Mouse (Mus musculus) kidney, embryonic 16.5 days (tissue): ENCODE measurements at regions not wholly inside any gene's neighbourhood (a gene's known extent, or its start where the extent isn't known, plus 50 kb on each side); places are given as distances from the start of the nearest gene placed in this dataset.

Experiments used
- ATAC-seq: fragments of 200-750 bp; cut with Nextera tagmentation; 2 replicates; pipeline ENCODE4 v1.8.0; 2017; ENCODE audit warnings: moderate TSS enrichment; ENCODE audit not compliant: low FRiP score, low TSS enrichment
- H3K27ac ChIP-seq: fragments of 300-500 bp; sonication (generic); 2 replicates; pipeline ENCODE4 v1.5.1; 2014; ENCODE audit warnings: low read length
- H3K27me3 ChIP-seq: fragments of 300-500 bp; sonication (generic); 2 replicates; pipeline ENCODE4 v1.6.1; 2014; ENCODE audit warnings: low read length, control low read depth, mixed read lengths; ENCODE audit not compliant: insufficient read depth
- H3K36me3 ChIP-seq: fragments of 300-500 bp; sonication (generic); 2 replicates; pipeline ENCODE4 v1.6.1; 2014; ENCODE audit warnings: low read length, control low read depth, mixed read lengths; ENCODE audit not compliant: insufficient read depth
- H3K4me1 ChIP-seq: fragments of 300-500 bp; sonication (generic); 2 replicates; pipeline ENCODE4 v1.6.1; 2014; ENCODE audit warnings: low read length, control low read depth, mixed read lengths; ENCODE audit not compliant: insufficient read depth
- H3K4me2 ChIP-seq: fragments of 300-500 bp; sonication (generic); replicated peaks from 2 replicates; pipeline ENCODE4 v1.6.1; 2014; ENCODE audit warnings: low read depth, low read length
- H3K4me3 ChIP-seq: fragments of 300-500 bp; sonication (generic); 2 replicates; pipeline ENCODE4 v1.5.1; 2014; ENCODE audit warnings: mild to moderate bottlenecking, low read length
- H3K9ac ChIP-seq: fragments of 300-500 bp; sonication (generic); replicated peaks from 2 replicates; pipeline ENCODE4 v1.6.1; 2014; ENCODE audit warnings: low read length
- H3K9me3 ChIP-seq: fragments of 300-500 bp; sonication (generic); 2 replicates; pipeline ENCODE4 v1.6.1; 2016; ENCODE audit warnings: low read length, control low read depth
- WGBS: fragments of 180-500 bp; shearing (Covaris S2); extraction: QIAGEN DNeasy Blood & Tissue Kit; methylation state at CpG from one replicate; pipeline ENCODE4 v1.1.7; 2014; 5-methylcytosine and 5-hydroxymethylcytosine counted together

- Histone ChIP-seq H3K4me2 (no peak overlapping the region), H3K9ac (no peak overlapping the region), H3K36me3 (no peaks in the 10 kb centered on the region), H3K27ac (no peak overlapping the region), H3K4me3 (no peak overlapping the region), H3K27me3 (no peaks in the 10 kb centered on the region), H3K4me1 (no peaks in the 10 kb centered on the region), H3K9me3 (no peaks in the 10 kb centered on the region)
- ATAC-seq = no peak
- WGBS = 35% methylated on average over 3 of the region's 3 CpGs
These were observed 402.7 kb upstream of the Vrk2 start for GRCm38 (mm10) chr11:26996292-26997099.

- H3K4me2 ChIP-seq = no peak overlapping the region
- no peaks in the 10 kb centered on the region for H3K27me3 ChIP-seq
- H3K27ac ChIP-seq = no peak overlapping the region
- no peak overlapping the region for H3K9ac ChIP-seq
- no peaks in the 10 kb centered on the region for H3K36me3 ChIP-seq
- H3K9me3 ChIP-seq = no peaks in the 10 kb centered on the region
- no peaks in the 10 kb centered on the region for H3K4me1 ChIP-seq
- no peak overlapping the region for H3K4me3 ChIP-seq
- 47% methylated on average over 7 of the region's 7 CpGs for WGBS
- no peak for ATAC-seq
These were observed 387.4 kb upstream of the Vrk2 start for GRCm38 (mm10) chr11:26981216-26981615.

- WGBS = 65% methylated on average over 8 of the region's 8 CpGs
- Histone ChIP-seq H3K36me3 (no peaks in the 10 kb centered on the region), H3K9ac (no peak overlapping the region), H3K4me3 (no peak overlapping the region), H3K27me3 (no peaks in the 10 kb centered on the region), H3K9me3 (no peaks in the 10 kb centered on the region), H3K4me1 (no peaks in the 10 kb centered on the region), H3K27ac (no peak overlapping the region), H3K4me2 (no peak overlapping the region)
- ATAC-seq = no peak
These were observed 378.8 kb upstream of the Vrk2 start for GRCm38 (mm10) chr11:26972533-26973081.

- 91% methylated on average over 2 of the region's 2 CpGs for WGBS
- no peaks in the 10 kb centered on the region for H3K27me3 ChIP-seq
- H3K4me1 ChIP-seq = no peaks in the 10 kb centered on the region
- no peak overlapping the region for H3K27ac ChIP-seq
- no peaks in the 10 kb centered on the region for H3K9me3 ChIP-seq
- H3K36me3 ChIP-seq = no peaks in the 10 kb centered on the region
- H3K4me2 ChIP-seq = no peak overlapping the region
- no peak for ATAC-seq
- H3K4me3 ChIP-seq = no peak overlapping the region
- no peak overlapping the region for H3K9ac ChIP-seq
These were observed 377.4 kb upstream of the Vrk2 start for GRCm38 (mm10) chr11:26971161-26971560.

- WGBS = 81% methylated on average over 4 of the region's 4 CpGs
- Histone ChIP-seq H3K4me1 (0 out of 2 replicates have a peak, but pooled peaks cover 3% of the 10 kb centered on the region), H3K36me3 (no peaks in the 10 kb centered on the region), H3K27me3 (no peaks in the 10 kb centered on the region), H3K4me3 (no peak overlapping the region), H3K9ac (no peak overlapping the region), H3K9me3 (no peaks in the 10 kb centered on the region), H3K4me2 (no peak overlapping the region), H3K27ac (no peak overlapping the region)
- ATAC-seq = no peak
These were observed 373.6 kb upstream of the Vrk2 start for GRCm38 (mm10) chr11:26967427-26967826.

- H3K4me1 ChIP-seq = peaks cover 6% of the 10 kb centered on the region; the same call in 1 of the 2 replicates
- no peak overlapping the region for H3K4me3 ChIP-seq
- H3K27me3 ChIP-seq = no peaks in the 10 kb centered on the region
- H3K27ac ChIP-seq = no peak overlapping the region
- WGBS = 45% methylated on average over 8 of the region's 8 CpGs
- no peaks in the 10 kb centered on the region for H3K9me3 ChIP-seq
- ATAC-seq = no peak
- no peak overlapping the region for H3K4me2 ChIP-seq
- no peak overlapping the region for H3K9ac ChIP-seq
- H3K36me3 ChIP-seq = no peaks in the 10 kb centered on the region
These were observed 369.3 kb upstream of the Vrk2 start for GRCm38 (mm10) chr11:26962928-26963667.

- no peak overlapping the region for H3K9ac ChIP-seq
- ATAC-seq = peak; percentile 35; the same call in 1 of the 2 replicates
- H3K36me3 ChIP-seq = no peaks in the 10 kb centered on the region
- H3K4me3 ChIP-seq = no peak overlapping the region
- no peaks in the 10 kb centered on the region for H3K9me3 ChIP-seq
- H3K4me1 ChIP-seq = peaks cover 6% of the 10 kb centered on the region; the same call in 1 of the 2 replicates
- 63% methylated on average over 18 of the region's 18 CpGs for WGBS
- H3K4me2 ChIP-seq = no peak overlapping the region
- H3K27ac ChIP-seq = no peak overlapping the region
- no peaks in the 10 kb centered on the region for H3K27me3 ChIP-seq
These were observed 368.5 kb upstream of the Vrk2 start for GRCm38 (mm10) chr11:26962040-26962927.

GRCm38 (mm10) chr11:26961336-26961980 is 367.7 kb upstream of the Vrk2 start:
- Histone ChIP-seq H3K27me3 (no peaks in the 10 kb centered on the region), H3K36me3 (no peaks in the 10 kb centered on the region), H3K4me3 (no peak overlapping the region), H3K9me3 (no peaks in the 10 kb centered on the region), H3K27ac (no peak overlapping the region), H3K9ac (no peak overlapping the region), H3K4me1 (peaks cover 6% of the 10 kb centered on the region; the same call in 1 of the 2 replicates), H3K4me2 (peak overlapping the region; percentile 35; the same call in 1 of the 2 replicates)
- peak; percentile 99 for ATAC-seq
- WGBS = 10% methylated on average over 5 of the region's 5 CpGs

GRCm38 (mm10) chr11:26956153-26956552 is 362.4 kb upstream of the Vrk2 start:
- H3K4me1 ChIP-seq = no peaks in the 10 kb centered on the region
- WGBS = 67% methylated on average over 3 of the region's 3 CpGs
- no peak for ATAC-seq
- H3K9ac ChIP-seq = no peak overlapping the region
- no peaks in the 10 kb centered on the region for H3K36me3 ChIP-seq
- H3K27me3 ChIP-seq = no peaks in the 10 kb centered on the region
- H3K4me2 ChIP-seq = no peak overlapping the region
- no peak overlapping the region for H3K27ac ChIP-seq
- no peak overlapping the region for H3K4me3 ChIP-seq
- no peaks in the 10 kb centered on the region for H3K9me3 ChIP-seq
